Mouse (Mus musculus) adrenal gland (tissue): Measurements from ENCODE around the gene Med24.

Source experiments
- intact Hi-C: fragments of 180-260 bp; cut with DNase I; formaldehyde crosslinking; loops from one replicate; pipeline ENCODE4 v1.15.1; 2025
- long read RNA-seq, 2 experiments: library from polyadenylated mRNA; unstranded; transcript quantifications; one replicate each; pipeline ENCODE4 v2.0.0; 2020; ENCODE audit warnings: borderline replicate concordance in 1 of 2; ENCODE audit not compliant: insufficient replicate concordance in 1 of 2

Med24 gene
- long read RNA-seq, experiment 1, partial matches to known transcripts, result 3 of 6 reads
- long read RNA-seq, experiment 1, other reads (novel, unspliced or antisense), result 2 of 6 reads
- long read RNA-seq, experiment 2, partial matches to known transcripts, result 3 of 5 reads
- long read RNA-seq, experiment 2, other reads (novel, unspliced or antisense), result 1 of 5 reads

- intact Hi-C loops, result no loop called here
These were observed at the start of gene Med24 for GRCm38 (mm10) chr11:98729119-98729588. TSS of gene Med24 (minus strand) at chr11:98729435.

- intact Hi-C loops, result no loop called here
These were observed 48.7 kb upstream of the Med24 start for GRCm38 (mm10) chr11:98777888-98778287.

- intact Hi-C loops, result no loop called here
These were observed 47.8 kb upstream of the Med24 start for GRCm38 (mm10) chr11:98776843-98777590.

- intact Hi-C loops, result no loop called here
These were observed 47.0 kb upstream of the Med24 start for GRCm38 (mm10) chr11:98776052-98776764.

GRCm38 (mm10) chr11:98775348-98776051, 46.3 kb upstream of the Med24 start:
- intact Hi-C loops, result no loop called here

GRCm38 (mm10) chr11:98774582-98775347, 45.5 kb upstream of the Med24 start, which contains the start of gene Nr1d1:
TSS of gene Nr1d1 (minus strand) at chr11:98775333.
- intact Hi-C loops, result no loop called here

- intact Hi-C loops, result no loop called here
These were observed 44.5 kb upstream of the Med24 start for GRCm38 (mm10) chr11:98773635-98774295.

- intact Hi-C loops, result no loop called here
These were observed 43.5 kb upstream of the Med24 start for GRCm38 (mm10) chr11:98772667-98773171.

GRCm38 (mm10) chr11:98771844-98772525, 42.8 kb upstream of the Med24 start:
- intact Hi-C loops, result no loop called here

- intact Hi-C loops, result no loop called here
These were observed 41.9 kb upstream of the Med24 start for GRCm38 (mm10) chr11:98771131-98771530.

GRCm38 (mm10) chr11:98770096-98770975, 41.1 kb upstream of the Med24 start:
- intact Hi-C loops, result no loop called here

- intact Hi-C loops, result no loop called here
These were observed 40.0 kb upstream of the Med24 start for GRCm38 (mm10) chr11:98769007-98769954.

- intact Hi-C loops, result no loop called here
These were observed 39.1 kb upstream of the Med24 start for GRCm38 (mm10) chr11:98768127-98769006.

GRCm38 (mm10) chr11:98767713-98768112, 38.5 kb upstream of the Med24 start:
- intact Hi-C loops, result no loop called here

- intact Hi-C loops, result no loop called here
These were observed 38.0 kb upstream of the Med24 start for GRCm38 (mm10) chr11:98767276-98767675.

- intact Hi-C loops, result no loop called here
These were observed 37.6 kb upstream of the Med24 start for GRCm38 (mm10) chr11:98766816-98767215.
